Mouse (Mus musculus): Measurements from ENCODE around the gene Rpusd2.

The Rpusd2 gene

GRCm38 (mm10) chr2:119032191-119032590 is 2.4 kb upstream of the Rpusd2 start:
- DNase-seq (ENCODE audit: low spot score in 2 of 2) = no peak

DNA sequence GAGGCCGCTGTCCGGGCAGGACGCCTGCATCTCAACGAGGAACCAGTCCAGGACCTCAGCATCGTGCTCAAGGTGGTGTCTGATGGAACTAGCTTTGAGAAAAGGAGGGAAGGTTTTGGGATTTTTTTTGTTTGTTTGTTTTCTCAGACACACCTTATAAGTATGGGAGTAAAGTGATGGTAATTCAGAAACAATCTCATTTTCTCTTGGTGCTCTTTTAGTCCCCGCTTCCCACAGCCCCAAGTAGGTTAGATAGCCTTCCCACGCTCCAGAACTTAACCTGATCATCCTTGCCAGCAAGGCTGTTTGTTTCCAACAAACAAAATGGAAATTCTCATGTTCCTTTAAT is 781 bp downstream of the Rpusd2 start:
- DNase-seq (ENCODE audit: low spot score in 2 of 2) = no peak

GRCm38 (mm10) chr2:119040882-119041281 is 6.3 kb downstream of the Rpusd2 start:
- DNase-seq (ENCODE audit: low spot score in 2 of 2) = no peak

DNA sequence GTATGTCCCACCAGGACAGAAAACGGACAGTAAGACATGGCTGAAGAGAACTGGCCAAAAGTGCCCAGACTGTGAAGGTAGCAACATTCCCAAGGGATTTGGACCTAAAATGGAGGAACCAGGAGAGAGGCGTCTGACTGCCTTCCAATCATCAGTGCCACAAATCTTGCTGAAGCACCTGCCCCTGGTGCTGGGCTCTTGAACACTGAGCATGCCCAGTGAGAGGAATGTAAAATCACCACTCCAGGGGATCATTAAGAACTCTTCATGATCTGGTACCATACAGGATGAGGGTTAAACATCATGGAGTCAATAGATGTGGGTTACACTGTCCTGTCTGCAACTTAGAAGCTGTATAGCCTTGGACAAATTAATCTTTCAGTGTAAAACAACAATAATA is 10.6 kb downstream of the Rpusd2 start:
- no peak for DNase-seq (ENCODE audit: low spot score in 2 of 2)

- DNase-seq (ENCODE audit: low spot score in 2 of 2) = peak; percentile 90 to 97
Observed at GRCm38 (mm10) chr2:119046649-119047611, 12.3 kb downstream of the Rpusd2 start, which contains the start of gene Knl1. Knl1 (plus strand) TSS chr2:119047119.

DNA sequence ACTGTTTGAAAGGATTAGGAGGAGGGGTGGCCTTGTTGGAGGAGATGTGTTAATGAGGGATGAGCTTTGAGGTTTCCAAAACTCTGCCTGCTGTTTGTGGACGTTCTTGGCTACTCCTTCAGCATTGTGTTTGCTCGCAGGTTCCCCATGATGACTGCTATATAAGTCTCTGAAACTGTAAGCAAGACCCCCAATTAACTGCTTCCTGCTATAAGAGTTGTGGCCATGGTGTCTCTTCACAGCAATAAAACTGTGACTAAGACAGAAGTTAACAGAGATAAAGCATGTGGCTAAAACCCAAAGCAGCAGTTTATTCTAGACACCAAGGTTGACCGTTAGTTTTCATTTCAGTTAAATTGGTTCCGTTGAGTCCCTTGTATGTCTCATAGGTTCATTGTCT is 13.3 kb downstream of the Rpusd2 start:
- DNase-seq (ENCODE audit: low spot score in 2 of 2) = no peak

DNA sequence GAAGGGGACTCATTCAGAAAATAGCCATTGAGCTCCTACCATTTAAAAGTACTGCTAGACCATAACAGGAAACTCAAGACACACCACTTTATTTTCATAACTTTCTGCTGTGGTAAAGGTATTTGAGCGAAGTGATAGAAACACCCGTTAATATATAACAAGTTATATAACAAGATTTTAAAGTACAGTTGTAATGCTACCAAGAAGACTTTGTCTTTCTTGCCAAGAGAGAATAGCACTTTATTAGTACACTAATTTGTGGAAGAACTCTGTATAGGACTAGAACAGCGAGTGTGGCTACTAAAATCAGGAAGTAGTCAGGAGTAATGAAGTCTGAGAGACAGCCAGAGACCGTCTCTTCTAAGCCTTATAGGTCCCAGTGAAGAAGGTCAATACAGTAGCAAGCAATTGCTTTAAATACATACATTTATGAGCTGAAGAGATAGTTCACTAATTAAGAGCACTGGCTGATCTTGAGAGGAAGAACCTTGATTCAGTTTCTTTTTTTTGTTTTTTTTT is 15.6 kb downstream of the Rpusd2 start:
- no peak for DNase-seq (ENCODE audit: low spot score in 2 of 2)

- no peak for DNase-seq (ENCODE audit: low spot score in 2 of 2)
Observed at GRCm38 (mm10) chr2:119060139-119060538, 25.5 kb downstream of the Rpusd2 start.

- no peak for DNase-seq (ENCODE audit: low spot score in 2 of 2)
Observed at GRCm38 (mm10) chr2:119072397-119072796, 37.8 kb downstream of the Rpusd2 start.

DNA sequence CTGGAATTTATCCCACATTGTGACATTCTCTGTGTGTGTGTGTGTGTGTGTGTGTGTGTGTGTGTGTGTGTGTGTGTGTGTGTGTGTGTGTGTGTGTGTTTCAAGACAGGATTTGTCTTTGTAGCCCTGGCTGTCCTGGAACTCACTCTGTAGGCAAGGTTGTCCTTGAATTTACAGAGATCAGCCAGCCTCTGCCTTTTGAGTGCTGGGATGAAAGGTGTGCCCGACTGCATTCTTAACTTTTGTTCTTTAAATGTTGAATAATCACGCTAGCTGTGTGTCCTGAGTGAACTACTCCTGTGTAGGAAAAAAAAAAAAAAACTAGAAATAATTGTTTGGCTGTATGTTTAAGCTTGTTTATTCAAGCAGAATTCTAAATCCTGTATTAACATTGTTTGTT is 51.6 kb downstream of the Rpusd2 start:
- no peak for DNase-seq (ENCODE audit: low spot score in 2 of 2)

All from frontal cortex, postnatal 10 days (tissue).